Mouse (Mus musculus) testis, postnatal 10 days (tissue): ENCODE measurements around the gene Ccdc38.

Source experiments
- DNase-seq: peaks from one replicate; pipeline ENCODE4 v3.0.0; 2021; ENCODE audit warnings: low spot score

The Ccdc38 gene

GRCm38 (mm10) chr10:93609236-93609635, 68.8 kb downstream of the Ccdc38 start:
- DNase-seq: no peak

- DNase-seq: no peak
Measured at GRCm38 (mm10) chr10:93610896-93611295, 70.5 kb downstream of the Ccdc38 start.

DNA sequence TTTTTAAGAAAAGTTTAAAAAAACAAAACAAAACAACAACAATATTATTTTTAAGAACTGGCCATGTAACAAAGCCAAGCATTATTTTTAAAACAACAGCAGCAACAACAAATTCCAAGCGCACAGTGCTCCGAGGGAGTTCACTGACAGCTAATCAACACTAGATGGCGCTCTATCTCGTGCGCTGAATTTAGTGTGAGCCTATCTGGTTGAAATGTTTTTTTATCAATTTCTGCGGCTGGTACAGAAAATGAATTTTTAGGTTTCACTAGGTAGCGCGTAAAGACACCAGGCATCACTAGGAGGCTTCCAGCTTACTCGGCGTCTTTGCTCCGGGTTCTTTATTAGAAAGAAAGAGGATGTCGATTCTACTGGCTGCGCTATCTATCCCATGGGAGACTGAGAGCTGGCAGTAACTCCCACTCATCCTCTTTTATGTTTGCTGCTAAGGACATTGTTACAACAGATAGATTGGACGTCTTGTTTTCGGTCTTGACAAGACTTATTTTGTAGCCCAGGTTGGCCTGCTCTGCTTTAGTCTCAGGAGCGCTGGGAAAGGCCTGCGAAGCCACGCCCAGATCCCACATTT, 71.1 kb downstream of the Ccdc38 start:
- no peak for DNase-seq

DNA sequence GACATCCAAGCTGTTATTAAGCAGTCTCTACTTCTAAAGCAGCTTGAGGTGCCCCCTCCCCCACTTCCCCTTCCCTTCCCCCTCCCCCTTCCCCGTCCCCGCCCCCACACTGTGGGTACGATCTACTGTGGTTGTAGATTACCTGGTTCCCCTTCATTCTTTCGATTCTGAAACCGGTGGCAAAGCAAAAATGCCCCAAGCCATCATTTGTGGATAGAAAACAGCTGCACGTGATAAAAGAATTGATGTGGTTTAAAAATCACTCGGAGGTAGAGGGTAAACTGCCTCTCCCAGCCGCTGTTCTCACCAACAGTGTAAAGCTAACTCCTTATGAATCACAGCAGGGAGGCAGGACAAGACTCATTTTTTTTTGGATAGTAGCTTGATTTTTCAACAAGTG, 74.4 kb downstream of the Ccdc38 start:
- no peak for DNase-seq

DNA sequence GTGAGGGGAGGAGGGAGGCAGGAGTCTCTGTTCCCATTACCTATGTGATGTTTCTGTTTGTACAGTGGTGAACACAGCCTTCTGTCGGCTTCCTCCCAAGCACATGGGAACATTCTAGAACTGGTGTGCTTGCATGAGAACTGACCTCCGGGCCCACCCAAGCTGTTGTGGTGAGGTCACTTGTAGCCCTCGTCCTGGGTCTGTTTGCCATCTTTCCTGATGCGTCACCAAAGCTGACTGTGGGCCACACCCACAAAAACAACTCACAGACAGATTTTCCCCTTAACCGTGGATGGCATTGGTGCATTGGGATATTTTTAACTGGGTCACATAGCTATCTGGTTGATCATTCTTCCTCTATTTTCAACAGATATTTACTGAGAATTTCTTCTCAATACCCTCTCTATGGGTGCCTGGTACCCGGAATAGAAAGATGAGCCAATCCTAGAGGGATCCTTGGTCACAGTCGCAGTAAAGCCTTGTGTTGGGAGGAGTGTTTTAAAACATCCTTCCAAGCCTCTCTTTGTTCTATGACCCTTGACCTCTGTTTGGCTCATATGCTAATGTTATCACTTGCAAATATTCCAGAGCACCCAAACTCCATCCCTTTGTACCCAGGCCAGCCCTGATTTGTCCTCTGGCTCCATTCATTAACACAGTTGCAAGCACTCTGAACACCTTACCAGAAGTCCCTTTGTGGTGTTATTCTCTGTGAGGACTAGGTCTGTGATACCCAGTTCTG, 80.2 kb downstream of the Ccdc38 start:
- DNase-seq: no peak

DNA sequence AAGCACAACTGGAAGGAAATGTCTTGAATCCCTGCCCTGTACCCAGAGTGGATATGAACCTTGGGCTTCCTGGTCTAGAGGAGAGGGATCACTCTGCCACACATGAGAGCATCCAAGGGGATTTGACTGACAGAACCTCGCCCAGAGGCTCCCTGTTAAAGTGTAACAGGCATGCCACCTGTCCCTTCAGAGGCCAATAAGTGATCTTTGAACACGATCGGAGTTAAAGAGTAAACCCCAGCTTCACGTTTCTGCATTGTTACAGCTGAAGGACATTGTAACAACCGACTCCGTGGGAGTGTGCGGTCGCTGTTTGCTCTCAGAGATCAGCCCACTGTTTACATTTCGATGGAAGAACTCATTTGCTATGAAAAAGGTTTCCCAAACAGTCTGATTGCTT, 83.3 kb downstream of the Ccdc38 start:
- DNase-seq: no peak

DNA sequence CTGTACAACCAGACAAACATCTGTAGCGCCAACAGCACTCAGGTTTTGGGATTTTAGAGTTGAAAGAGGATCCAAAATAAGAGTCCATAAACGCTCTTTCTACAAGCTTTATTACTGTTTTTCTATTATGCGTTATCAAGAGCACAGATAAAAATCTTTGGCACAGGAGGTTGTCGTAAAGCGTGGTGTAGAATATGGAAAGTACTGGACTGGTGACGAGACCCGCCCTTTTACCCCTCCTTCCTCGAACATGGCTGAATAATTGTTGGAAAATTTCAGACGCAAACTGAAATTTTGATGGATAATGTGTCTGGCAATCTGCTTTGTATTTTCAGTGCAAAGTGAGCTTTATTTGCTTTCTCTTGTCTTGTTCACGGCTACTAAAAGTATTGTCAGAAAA, 83.7 kb downstream of the Ccdc38 start:
- DNase-seq: no peak

- no peak for DNase-seq
Measured at GRCm38 (mm10) chr10:93630310-93630709, 89.9 kb downstream of the Ccdc38 start.

DNA sequence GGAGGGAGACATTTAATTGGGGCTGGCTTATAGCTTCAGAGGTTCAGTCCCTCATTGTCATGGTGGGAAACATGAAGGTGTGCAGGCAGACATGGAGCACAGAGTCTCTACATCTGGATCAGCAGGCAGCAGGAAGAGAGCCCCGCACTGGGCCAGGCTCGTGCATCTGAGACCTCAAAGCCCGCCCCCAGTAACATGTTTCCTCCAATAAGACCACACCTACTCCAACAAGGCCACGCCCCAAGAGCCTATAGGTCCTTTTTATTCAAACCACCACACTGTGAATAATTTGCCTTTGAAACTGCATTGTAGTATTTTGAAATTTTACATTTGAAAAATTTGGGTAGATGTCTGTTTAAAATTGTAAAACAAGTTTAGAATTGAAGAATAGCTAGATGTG, 91.7 kb downstream of the Ccdc38 start:
- no peak for DNase-seq

DNA sequence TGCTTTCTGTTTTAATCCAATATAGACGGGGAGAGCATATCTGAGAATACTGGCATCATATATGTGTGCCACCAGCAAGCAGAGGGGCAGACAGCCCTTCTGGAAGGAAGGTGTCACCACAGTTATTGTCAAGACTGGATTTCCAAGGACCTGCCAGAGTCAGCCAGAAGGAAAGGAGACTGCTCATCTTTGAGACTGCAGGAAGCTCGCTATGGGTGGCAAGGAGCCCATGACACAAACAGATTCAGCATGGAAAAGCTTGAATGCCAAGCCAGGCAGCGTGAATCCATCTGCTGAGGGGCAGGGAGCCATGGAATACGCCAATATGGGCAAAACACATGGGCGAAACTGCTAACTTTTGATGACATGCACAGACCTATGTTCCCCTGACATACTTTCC, 93.1 kb downstream of the Ccdc38 start:
- no peak for DNase-seq
